Mouse (Mus musculus): ENCODE data around the gene Ackr3.

Ackr3 gene

DNA sequence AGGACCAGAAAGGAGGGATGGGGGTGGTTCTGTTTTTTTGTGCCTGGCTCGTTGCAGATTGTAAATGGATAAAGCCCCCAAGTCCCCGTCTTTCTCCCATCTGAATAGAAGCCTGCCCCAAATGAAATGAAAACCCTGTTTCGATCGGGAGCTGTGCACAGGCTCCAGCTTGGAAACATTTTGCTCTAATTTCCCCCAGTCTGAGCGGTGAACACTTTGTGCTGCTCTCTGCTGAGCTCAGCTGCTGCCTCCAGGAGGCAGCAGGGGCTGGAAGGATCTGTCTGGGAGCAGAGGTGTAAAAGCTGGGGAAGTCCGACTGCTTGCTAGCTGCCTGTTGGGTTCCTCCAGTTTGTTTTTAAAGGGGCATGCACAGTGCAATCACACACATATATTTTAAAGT is 1.4 kb downstream of the Ackr3 start:
- DNase-seq (ENCODE audit: low spot score) = peak; percentile 82

DNA sequence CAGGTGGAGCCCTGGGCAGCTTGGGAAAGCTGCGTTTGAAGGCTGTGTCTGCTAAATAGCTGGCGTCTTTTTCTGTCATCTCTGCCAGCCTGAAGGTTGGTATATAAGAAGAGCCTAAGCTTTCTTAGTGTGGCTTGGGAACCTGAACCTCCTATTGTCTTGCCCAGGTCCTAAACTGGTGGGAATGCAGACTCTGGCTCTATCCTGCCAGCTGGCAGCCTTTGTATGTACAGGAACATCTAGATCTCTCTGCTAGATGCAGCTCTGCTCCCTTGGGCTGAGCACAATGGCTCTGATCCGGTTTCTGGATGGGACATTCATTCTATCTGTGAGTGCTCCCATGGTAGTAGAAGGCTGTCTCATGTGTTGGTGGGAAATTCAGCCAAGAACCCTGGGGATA is 2.9 kb downstream of the Ackr3 start:
- DNase-seq (ENCODE audit: low spot score) = no peak

DNA sequence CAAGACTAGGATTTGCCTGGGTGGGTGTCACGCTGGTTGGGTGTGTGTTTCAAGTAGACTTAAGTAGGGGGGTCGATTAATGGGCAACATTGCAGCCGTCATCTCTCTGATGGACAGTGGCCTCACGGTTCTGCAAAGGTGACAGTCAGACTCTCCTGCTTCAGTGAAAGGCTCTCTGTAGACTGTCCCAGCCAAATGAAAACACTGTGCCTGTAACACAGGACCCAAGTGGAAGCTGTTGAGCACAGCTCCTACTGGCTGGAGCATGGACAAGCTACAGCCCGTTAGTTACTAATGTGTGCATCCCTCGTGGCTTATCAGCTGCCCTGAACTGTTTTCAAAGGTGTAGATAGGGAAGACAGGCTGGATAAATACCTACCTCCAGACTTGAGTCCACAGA is 3.5 kb downstream of the Ackr3 start:
- DNase-seq (ENCODE audit: low spot score) = no peak

DNA sequence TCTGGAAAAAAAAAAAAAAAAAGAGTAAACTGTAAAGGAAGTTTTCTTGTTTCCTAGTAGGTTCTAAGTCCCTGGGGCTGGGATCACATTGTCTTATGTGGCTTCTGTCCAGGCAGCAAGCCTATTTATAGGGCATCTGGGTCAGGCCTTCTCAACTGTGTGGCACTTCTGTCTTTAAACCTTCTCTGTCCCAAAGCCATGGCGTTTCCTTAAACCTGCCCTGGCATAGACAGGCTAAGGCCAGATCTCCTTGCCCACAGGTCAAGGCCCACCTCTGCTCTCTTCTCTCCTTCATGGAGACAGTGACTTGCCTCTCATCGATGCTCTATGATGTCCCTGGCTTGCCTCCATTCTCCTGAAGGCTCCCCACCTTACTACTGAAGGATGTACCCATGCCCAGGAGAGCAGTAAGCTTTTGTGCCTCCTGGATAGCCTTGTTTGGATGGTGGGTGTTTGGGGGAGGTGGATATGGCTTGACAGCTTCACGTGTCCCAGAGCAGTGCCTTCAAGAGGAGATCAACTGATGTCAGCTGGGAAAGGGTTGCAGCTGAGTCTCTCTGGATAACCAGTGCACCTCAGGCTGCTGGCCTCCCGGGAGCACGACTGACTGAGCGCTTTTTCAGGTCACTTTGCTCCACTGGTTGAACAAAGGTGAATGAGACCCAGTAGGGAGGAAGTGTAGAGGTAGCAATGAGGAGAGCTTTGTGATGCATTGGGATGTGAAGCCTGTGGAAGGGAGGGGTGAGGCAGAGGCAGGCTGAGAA is 4.1 kb downstream of the Ackr3 start:
- no peak for DNase-seq (ENCODE audit: low spot score)

DNA sequence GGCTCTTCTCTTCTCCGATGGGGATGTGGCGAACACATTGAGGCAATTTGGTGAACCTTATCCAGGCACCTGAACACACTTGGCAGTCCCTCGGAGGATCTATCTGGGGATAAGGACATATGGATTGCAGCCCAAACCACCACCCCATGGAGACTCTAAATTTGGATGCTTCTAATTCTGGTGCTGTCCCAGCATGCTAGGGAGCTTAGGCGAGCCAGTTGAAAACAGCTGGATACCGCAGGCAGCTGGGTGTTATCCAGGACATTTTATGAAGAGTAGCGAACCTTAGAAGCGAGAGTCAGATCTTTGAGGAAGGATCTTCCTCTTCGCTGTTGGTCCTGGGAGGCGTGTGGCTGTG is 4.7 kb downstream of the Ackr3 start:
- DNase-seq (ENCODE audit: low spot score) = no peak

DNA sequence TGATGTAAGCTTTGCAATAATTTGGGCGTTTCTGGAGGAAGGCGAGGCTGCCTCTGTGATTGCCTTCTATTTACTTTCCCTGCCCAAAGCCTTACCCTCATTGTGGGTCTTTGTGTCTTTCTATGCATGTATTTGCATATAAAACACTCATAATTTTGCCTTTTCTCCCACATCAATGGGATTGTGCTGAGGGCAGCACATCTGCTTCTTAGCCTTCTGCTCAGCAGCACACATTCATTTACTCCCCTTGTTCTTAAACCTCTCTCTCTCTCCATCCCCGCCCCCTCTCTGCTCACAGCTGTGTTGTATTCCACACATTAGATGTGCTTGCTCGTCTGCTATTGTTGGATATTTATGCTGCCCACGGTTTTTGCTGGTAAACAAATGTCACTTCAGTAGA is 5.3 kb downstream of the Ackr3 start:
- no peak for DNase-seq (ENCODE audit: low spot score)

DNA sequence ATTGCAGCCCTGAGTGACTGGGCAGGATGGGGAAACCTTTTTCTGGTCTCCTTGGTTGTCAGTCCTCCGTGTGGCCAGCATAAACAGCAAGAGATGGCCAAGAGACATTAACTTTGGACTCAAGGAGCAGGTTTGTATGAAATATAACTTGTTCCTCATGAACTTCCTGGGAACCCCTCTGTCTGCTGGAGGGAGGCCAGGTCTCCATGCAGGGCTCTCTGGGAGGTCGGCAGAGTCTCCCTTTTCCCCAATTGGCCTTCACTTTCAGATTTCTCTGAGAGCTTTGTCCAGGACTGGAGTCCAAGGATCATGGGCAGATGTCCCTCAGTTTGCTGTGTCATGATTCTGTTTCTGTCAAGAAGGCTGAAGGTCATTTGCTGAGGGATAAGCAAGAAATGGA is 6.0 kb downstream of the Ackr3 start:
- no peak for DNase-seq (ENCODE audit: low spot score)

DNA sequence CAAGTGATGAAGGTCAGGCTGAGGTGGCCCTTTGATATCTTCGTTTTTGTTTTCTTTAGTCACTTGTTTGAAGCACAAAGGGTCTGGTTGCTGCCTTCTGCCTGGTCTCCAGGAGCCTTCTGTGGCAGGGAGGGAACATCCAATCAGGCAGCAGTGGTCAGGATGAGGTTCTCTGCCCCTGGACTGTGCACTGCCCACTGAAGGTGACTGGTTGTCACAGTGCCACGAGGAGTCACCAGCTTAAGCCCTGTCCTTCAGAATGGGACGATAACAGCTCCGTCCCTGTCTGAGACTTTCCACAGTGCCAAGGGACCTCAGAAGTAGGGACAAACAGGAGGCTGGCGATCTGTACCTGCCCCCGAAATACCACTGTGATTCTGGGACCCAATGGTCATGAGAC is 6.6 kb downstream of the Ackr3 start:
- DNase-seq (ENCODE audit: low spot score) = no peak

DNA sequence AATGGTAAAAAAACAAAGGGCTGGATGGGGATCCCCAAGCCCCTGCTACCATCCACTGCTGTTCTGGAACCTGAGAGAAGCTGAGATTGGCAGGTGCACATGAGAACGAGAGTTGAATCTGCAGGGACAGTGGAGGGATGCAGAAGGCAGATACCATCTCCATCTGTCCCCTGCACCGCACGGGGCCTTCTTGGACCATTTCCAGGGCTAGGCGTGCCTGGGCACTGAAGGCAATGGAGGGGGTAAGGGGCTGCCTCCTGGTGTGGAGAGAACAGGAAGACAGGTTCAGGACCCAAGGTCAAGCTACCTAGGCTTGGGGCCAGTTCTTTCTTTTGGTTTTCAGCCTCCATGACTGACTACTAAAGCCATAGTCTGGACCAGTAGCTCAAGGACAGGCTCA is 7.0 kb downstream of the Ackr3 start:
- DNase-seq (ENCODE audit: low spot score) = no peak

DNA sequence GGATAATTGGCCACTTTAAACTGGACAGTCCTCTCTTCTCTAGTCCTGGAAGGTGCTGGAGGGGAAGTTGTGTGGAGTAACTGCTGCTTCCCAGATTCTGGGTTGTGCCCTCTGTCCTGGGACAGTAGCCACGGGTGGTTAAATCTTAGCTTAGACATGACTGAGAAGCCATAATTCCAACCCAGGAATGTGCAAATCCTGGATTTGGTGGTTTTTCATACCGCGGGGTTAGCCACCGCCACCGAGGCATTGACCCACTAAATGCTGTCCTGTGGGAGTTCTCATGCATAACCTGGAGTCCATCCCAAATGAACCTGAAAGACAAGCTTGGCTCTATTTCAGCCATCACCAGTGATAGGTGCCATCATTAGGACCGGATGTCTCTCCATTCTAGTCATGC is 8.6 kb downstream of the Ackr3 start:
- DNase-seq (ENCODE audit: low spot score) = no peak

DNA sequence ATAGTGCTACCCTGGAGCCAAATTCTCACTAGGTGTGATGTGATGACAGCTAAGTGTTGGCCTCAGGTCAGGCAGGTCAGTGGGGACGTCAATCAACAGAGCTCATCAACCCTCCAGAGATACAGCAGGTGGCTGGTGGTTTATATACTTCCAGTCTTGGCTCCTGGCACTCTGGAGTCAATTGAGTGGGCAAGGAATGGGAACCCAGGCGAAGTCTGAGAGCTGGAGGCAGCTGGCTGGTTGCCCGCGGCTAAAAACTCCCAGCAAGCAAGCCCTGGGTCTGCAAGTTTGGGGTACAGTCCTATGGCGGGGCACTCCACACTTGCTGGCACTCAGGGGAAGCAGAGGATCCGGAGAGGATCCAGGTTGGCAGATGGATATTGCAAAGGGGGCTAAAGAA is 9.1 kb downstream of the Ackr3 start:
- no peak for DNase-seq (ENCODE audit: low spot score)

DNA sequence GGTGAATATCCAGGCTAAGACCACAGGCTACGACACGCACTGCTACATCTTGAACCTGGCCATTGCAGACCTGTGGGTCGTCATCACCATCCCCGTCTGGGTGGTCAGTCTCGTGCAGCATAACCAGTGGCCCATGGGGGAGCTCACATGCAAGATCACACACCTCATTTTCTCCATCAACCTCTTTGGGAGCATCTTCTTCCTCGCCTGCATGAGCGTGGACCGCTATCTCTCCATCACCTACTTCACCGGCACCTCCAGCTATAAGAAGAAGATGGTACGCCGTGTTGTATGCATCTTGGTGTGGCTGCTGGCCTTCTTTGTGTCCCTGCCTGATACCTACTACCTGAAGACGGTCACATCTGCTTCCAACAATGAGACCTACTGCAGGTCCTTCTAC is 10.2 kb downstream of the Ackr3 start:
- no peak for DNase-seq (ENCODE audit: low spot score)

DNA sequence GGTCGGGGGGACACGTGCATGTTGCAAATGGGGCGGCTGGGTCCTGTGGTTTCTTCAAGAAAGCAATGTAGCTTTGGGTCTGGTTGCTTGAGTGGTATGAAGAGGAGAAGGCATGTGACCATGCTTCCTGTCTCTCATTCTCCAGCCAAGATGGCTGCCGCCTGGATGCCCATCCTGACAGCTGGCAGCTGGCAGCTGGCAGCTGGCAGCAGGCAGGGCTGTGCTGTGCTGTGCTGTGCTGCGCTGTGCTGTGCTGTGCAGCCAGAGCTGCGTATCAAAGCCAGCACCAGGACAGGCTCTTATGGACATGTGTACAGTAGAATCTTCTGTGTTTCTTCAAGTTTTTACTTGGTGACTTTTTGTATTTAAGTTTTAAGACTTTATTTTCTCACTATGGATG is 11.1 kb downstream of the Ackr3 start:
- DNase-seq (ENCODE audit: low spot score) = no peak

DNA sequence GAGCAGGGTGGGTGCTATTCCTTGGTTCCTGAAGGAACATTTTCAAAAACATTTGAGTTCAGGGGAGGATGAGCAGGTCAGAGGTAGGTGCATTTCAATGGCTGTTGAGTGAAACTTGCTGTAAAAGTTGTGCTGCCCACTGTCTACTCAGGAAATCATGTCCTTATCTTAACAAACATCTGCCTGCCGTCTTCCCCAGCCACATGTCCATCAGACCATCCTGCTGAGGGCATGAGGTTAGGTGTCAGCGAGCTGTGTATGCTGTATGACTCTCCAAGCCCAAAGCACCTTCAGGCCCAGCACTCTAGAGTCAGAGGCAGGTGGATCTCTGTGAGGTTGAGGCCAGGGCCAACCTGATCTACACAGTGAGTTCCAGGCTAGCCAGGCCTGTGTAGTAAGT is 12.1 kb downstream of the Ackr3 start:
- DNase-seq (ENCODE audit: low spot score) = no peak

DNA sequence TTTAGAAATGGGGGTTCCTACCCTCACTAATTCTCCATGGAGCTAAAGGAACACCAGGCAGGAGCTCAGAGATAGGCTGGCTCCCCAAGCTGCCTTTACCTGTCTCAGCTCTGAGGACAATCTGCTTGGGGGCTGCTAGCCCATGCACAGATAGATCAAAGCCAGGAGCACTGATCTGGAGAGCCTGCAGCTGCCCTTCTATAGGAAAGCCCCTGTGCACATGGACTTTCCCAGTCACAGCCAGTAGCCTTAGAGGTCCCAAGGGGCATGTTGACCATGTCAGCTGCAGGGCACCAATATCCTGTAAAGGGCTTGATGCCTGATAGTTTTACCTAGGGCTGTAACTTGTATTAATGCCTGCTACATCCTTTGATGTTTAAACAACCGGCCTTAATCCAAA is 12.6 kb downstream of the Ackr3 start:
- DNase-seq (ENCODE audit: low spot score) = no peak

DNA sequence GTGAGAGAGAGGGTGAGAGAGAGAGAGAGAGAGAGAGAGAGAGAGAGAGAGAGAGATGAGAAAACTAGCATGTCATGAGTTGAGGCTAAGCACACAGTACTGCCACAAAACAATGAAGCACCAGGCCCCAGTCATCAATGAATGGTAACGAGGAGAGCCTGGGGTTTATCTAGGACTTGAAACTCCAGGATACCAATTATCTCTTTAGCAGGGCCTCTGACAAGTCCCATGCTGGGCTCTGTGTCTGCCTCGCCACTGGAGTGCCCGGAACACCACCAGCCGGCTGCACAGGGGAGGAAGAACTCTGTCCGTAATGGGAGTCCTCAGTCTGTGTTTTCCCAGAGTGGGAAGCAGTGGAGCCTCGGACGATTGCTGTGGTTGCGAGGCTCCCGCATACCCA is 16.5 kb downstream of the Ackr3 start:
- DNase-seq (ENCODE audit: low spot score) = no peak

DNA sequence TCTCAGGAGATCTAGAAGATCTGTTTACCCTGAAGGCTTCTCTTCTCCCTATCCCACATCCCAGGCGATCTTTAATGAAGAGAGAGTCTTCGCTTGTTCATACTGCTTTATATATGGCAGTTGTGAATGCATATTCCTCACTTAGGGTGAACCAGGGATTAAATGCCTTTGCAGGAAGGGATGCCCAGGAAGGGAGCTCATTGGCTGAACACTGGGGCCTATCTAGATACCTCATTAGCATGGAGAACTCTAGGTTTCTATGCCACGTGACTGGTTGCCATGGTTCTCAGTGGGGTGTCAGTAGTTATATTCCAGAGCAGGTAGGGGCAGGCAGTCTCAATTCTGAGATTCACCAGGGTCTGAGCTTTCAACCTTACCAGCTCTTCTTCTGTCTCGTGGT is 17.1 kb downstream of the Ackr3 start:
- no peak for DNase-seq (ENCODE audit: low spot score)

DNA sequence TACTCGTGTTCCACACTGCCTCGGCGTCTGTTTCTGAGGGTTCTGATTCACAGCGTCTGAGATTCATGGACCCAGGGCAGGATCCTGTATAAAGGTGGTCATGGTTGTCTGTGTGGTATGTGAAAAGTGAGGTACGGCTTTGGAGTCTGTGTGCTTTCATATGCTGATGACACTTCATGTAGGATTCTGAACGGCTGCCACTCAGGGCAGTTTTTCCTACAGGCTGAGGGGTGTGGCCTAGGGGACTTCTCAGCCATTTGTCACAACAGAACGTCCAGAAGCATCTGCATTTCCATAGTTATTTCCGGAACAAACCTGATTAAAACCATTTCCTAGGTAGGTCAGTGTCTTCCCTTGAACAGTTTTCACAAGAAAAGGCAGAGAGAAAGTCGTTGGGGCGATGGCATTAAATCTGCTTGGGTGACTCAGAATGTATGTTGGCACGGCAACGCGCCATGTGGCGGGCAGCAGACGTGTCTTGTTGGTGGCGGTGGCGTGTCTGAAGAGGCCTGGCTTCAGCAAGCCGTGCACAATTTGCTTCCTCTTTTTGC is 18.1 kb downstream of the Ackr3 start:
- DNase-seq (ENCODE audit: low spot score) = peak; percentile 65

DNA sequence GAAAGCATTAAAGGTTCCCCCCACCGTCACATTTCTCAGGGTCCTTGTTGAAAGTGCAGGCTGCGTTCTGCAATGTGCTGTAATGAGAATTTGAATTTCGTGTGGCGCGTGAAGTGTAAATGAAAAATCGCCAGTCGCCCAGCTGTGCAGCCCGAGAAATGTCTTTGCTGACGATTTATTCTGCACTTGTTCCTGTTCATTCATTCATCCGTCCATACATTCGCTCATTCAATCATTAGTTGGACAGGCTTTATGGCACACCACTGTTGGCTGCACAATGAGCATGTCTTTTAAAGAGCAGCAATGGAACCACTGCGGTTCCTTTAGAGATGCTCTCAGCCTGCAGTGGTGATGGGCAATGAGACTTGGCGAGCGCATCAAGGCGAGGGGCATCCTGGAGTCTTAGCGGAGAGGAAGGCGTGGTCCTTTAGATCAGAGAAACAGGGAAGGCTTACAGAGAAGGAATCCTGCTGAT is 18.7 kb downstream of the Ackr3 start:
- DNase-seq (ENCODE audit: low spot score) = peak; percentile 54

DNA sequence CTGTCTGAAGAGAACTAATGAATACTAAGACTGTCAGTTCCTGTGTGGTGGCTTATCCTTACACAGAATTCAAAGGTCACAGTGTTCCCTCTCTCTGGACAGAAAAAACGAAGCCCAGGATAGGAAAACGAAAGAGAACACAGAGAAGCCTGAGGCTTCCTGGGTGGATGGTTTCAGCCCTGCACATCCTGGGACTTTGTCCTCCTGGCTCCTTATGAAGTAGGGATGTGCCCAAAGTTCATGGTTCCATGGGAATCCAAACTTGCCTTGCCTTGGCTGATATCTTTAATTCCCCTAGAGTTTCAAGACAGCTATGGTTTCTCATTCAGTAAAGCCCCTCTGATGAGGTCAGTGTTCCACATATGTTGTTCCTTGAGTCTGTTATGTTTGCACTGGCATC is 19.2 kb downstream of the Ackr3 start:
- no peak for DNase-seq (ENCODE audit: low spot score)

DNA sequence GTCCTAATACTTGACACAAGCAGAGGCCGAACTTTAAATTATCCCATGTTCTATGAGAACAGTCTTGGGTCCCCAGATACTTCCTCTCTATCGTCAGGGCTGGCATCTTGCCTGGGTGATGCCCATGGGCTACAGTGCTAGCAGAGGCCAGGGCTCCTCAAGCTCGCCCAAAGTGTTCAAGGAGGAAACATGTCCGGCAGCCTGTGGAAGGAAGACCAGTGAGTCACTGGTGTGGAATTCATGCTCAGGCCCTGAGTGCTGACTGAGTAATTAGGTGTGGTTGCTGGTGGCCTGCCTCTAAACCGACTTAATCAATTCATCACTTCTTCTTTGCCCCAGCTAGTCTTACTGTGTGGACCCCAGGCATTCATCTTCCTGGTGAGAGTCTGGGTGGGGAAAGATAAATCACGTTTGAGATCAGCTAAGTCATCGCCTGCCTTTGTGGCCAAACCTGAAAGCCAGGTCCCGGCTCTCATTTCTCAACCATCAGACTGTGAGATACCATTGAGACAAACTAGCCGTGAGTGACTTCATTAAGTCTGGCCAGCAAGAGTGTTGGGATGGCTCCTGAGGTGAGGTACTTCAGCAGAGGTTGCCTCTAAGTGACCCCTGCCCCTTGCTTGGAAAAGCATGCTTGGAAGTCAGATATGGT is 21.9 kb downstream of the Ackr3 start:
- no peak for DNase-seq (ENCODE audit: low spot score)

DNA sequence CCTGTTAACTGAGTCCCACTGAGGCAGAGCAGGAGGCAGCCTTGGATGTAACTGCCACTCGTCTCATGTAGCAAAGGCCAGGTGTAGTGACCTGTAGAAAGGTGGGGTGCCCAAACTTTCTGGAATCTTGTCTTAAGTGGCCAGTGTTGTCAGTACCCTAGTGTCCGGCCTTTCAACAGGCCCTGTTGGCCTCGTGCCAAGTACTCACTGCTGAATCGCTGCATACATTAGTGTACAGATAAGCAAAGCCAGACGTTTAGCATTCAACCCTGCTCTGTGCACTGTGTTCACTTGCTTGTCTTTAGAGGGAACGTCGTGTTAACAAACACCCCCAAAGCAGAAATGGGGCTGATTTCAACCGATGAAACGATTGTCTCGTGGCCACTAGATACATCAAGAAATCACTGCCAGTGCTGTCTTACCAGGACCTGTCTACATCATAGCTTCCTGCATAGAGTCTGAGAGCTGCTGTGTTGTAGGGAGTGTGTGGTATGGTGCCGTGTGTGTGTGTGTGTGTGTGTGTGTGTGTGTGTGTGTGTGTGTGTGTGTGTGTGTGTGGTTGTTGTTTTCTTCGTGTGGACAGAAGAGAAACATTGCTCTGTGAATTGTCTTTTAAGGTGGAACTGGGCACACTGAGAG is 24.0 kb downstream of the Ackr3 start:
- DNase-seq (ENCODE audit: low spot score) = peak; percentile 44

DNA sequence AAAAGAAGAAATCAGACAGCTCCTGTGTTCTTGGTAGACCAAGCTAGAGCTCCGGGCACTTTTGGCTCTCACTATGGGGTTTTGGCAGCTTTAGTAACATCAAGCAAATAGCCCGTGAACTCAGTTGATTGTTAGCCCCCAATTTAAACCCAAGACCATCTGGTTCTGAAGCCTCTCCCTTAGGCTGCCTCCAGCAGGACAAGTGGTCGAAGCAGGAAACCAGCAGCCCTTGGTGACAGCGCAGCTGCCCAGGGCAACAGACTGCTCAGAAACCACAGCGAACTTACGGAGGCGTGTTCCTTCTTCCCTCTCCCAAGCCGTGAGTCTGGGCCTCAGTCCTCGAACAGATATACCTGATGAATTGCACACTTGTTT is 24.5 kb downstream of the Ackr3 start:
- no peak for DNase-seq (ENCODE audit: low spot score)
